29 mouse cellular contexts compared by ENCODE assay signal in genomic region chr16:7094181-7094749, GRCm38 (mm10).
DNase-seq lines count a peak whose midpoint lies in the region; ATAC-seq and TF ChIP-seq lines count a peak whose summit lies in the region.
"Had no signal": no experiment of that assay in that cellular context is flagged by ENCODE, and none has a peak within 500 bp of the region (broad histone marks: within the 10 kb centered on the region; RNA-seq: fewer than 3 reads in every experiment).

No protein-coding gene starts in this region.

- peak; percentile 54 for DNase-seq in gastrocnemius, adult 2 months
- DNase-seq in gastrocnemius, postnatal 14 days: no peak
- DNase-seq in heart, embryonic 10.5 days (ENCODE audit: low spot score): peak; percentile 16
- no peak for DNase-seq in heart, postnatal 36 days
- DNase-seq in midbrain, embryonic 11.5 days (ENCODE audit: low spot score, missing footprints): peak; percentile 45
- no peak for DNase-seq in midbrain, embryonic 10.5 days (ENCODE audit: low spot score)
- DNase-seq in limb, embryonic 10.5 days (ENCODE audit: low spot score): no peak
- DNase-seq in left cerebral cortex, adult 18-20 months (ENCODE audit: low spot score in 2 of 2): no peak
- DNase-seq: cerebellum, adult 2 months; cerebellum, postnatal 14 days; gastrocnemius, postnatal 36 days; heart, postnatal 14 days; kidney, adult 2 months; kidney, postnatal 36 days; left cerebral cortex, postnatal 4 days; right cerebral cortex, postnatal 25 days; thymus, adult 18-20 months; thymus, postnatal 25 days had no signal

- H3K9ac ChIP-seq in midbrain, embryonic 11.5 days (ENCODE audit: low read length): no peak overlapping the region
- H3K9ac ChIP-seq: hindbrain, embryonic 12.5 days; intestine, embryonic 15.5 days; limb, embryonic 15.5 days had no signal

- no peaks in the 10 kb centered on the region for H3K9me3 ChIP-seq in heart, embryonic 10.5 days
- no peaks in the 10 kb centered on the region for H3K9me3 ChIP-seq in midbrain, embryonic 11.5 days (ENCODE audit: control insufficient read depth, low read length)
- no peaks in the 10 kb centered on the region for H3K9me3 ChIP-seq in midbrain, embryonic 10.5 days (replicated peaks)
- no peaks in the 10 kb centered on the region for H3K9me3 ChIP-seq in limb, embryonic 10.5 days (replicated peaks)
- H3K9me3 ChIP-seq: hindbrain, embryonic 12.5 days; intestine, embryonic 15.5 days; limb, embryonic 15.5 days had no signal

- H3K27ac ChIP-seq in gastrocnemius, adult 2 months: peak overlapping the region; percentile 85
- H3K27ac ChIP-seq in heart, embryonic 10.5 days: no peak overlapping the region
- H3K27ac ChIP-seq in midbrain, embryonic 11.5 days (ENCODE audit: low read depth, low read length): no peak overlapping the region
- H3K27ac ChIP-seq in midbrain, embryonic 10.5 days (replicated peaks): no peak overlapping the region
- H3K27ac ChIP-seq in limb, embryonic 10.5 days: no peak overlapping the region
- H3K27ac ChIP-seq: hindbrain, embryonic 12.5 days; hindbrain, postnatal 0 days; intestine, embryonic 15.5 days; limb, embryonic 15.5 days; macrophage; stomach, postnatal 0 days had no signal

- ATAC-seq in midbrain, embryonic 11.5 days (ENCODE audit: low FRiP score): no peak
- ATAC-seq: forebrain, embryonic 16.5 days; hindbrain, postnatal 0 days; intestine, embryonic 15.5 days; midbrain, embryonic 16.5 days; Patski had no signal

- WGBS in heart, embryonic 10.5 days: 71% methylated on average over 7 of the region's 7 CpGs
- 80% methylated on average over 7 of the region's 7 CpGs for WGBS in midbrain, embryonic 11.5 days
- WGBS in midbrain, embryonic 10.5 days: 84% methylated on average over 7 of the region's 7 CpGs
- WGBS in limb, embryonic 10.5 days: 83% methylated on average over 7 of the region's 7 CpGs

- intact Hi-C loops in gastrocnemius, adult 2 months (cut with DNase I): loop anchor here (2.0 kb wide), 1 partner anchor 19 kb away; no protein-coding TSS in a partner anchor
- intact Hi-C loops in gastrocnemius, postnatal 14 days (cut with DNase I; ENCODE audit: low total_unique reads): no loop called here
- intact Hi-C loops in heart, postnatal 36 days (cut with DNase I): no loop called here

- H3K4me2 ChIP-seq in midbrain, embryonic 11.5 days: no peak overlapping the region
- H3K4me2 ChIP-seq: hindbrain, embryonic 12.5 days; intestine, embryonic 15.5 days; limb, embryonic 15.5 days had no signal

- TF ChIP-seq CTCF in gastrocnemius, adult 2 months (IDR thresholded peaks at IDR 0.05): no peak

- H3K4me3 ChIP-seq in gastrocnemius, adult 2 months: no peak overlapping the region
- H3K4me3 ChIP-seq in heart, embryonic 10.5 days: no peak overlapping the region
- no peak overlapping the region for H3K4me3 ChIP-seq in midbrain, embryonic 11.5 days (ENCODE audit: low read depth, low read length)
- H3K4me3 ChIP-seq in midbrain, embryonic 10.5 days: no peak overlapping the region
- no peak overlapping the region for H3K4me3 ChIP-seq in limb, embryonic 10.5 days
- H3K4me3 ChIP-seq: erythroblast, embryonic 14.5 days; hindbrain, embryonic 12.5 days; intestine, embryonic 15.5 days; layer of hippocampus, adult 2 months; limb, embryonic 15.5 days had no signal

- no peaks in the 10 kb centered on the region for H3K27me3 ChIP-seq in heart, embryonic 10.5 days (ENCODE audit: insufficient read depth, poor library complexity, severe bottlenecking)
- no peaks in the 10 kb centered on the region for H3K27me3 ChIP-seq in midbrain, embryonic 11.5 days (ENCODE audit: control insufficient read depth, insufficient read depth, low read length)
- no peaks in the 10 kb centered on the region for H3K27me3 ChIP-seq in midbrain, embryonic 10.5 days (ENCODE audit: low read depth, poor library complexity, severe bottlenecking)
- H3K27me3 ChIP-seq in limb, embryonic 10.5 days (ENCODE audit: low read depth, poor library complexity, severe bottlenecking): no peaks in the 10 kb centered on the region
- H3K27me3 ChIP-seq: hindbrain, embryonic 12.5 days; intestine, embryonic 15.5 days; limb, embryonic 15.5 days; Patski had no signal

- H3K4me1 ChIP-seq in heart, embryonic 10.5 days: peaks cover 11% of the 10 kb centered on the region; the same call in 1 of the 2 replicates
- H3K4me1 ChIP-seq in midbrain, embryonic 11.5 days (ENCODE audit: control insufficient read depth, insufficient read depth, low read length): no peaks in the 10 kb centered on the region
- H3K4me1 ChIP-seq in midbrain, embryonic 10.5 days: no peaks in the 10 kb centered on the region
- H3K4me1 ChIP-seq in limb, embryonic 10.5 days: no peaks in the 10 kb centered on the region
- H3K4me1 ChIP-seq: hindbrain, embryonic 12.5 days; intestine, embryonic 15.5 days; limb, embryonic 15.5 days had no signal

- H3K36me3 ChIP-seq in heart, embryonic 10.5 days: no peaks in the 10 kb centered on the region
- no peaks in the 10 kb centered on the region for H3K36me3 ChIP-seq in midbrain, embryonic 11.5 days (ENCODE audit: control insufficient read depth, insufficient read depth, low read length)
- H3K36me3 ChIP-seq in midbrain, embryonic 10.5 days: no peaks in the 10 kb centered on the region
- no peaks in the 10 kb centered on the region for H3K36me3 ChIP-seq in limb, embryonic 10.5 days
- H3K36me3 ChIP-seq: hindbrain, embryonic 12.5 days; intestine, embryonic 15.5 days; limb, embryonic 15.5 days had no signal

Comparison
In these comparisons a context has a peak if more than half of its experiments do, and no peak if none do; other contexts are left out.
1. DNase-seq: peak in gastrocnemius, adult 2 months (single experiment), heart, embryonic 10.5 days (single experiment) and midbrain, embryonic 11.5 days (single experiment); none in gastrocnemius, postnatal 14 days (single experiment), heart, postnatal 36 days (0 of 2), midbrain, embryonic 10.5 days (single experiment), limb, embryonic 10.5 days (single experiment) and left cerebral cortex, adult 18-20 months (0 of 2).